Mouse (Mus musculus) liver, embryonic 14 days (tissue): ENCODE results near the gene Efcab5. TPM values are rescaled to one million over a fixed set of nuclear protein-coding genes. Genes with fewer than 3 reads are reported as not detected.

Experiments used
- polyA plus RNA-seq: library from polyadenylated mRNA; depleted of rRNA; stranded (reverse); fragments of >200 nt; gene quantifications from 2 replicates; pipeline ENCODE4 v1.2.3, GENCODE M21; 2012; rRNA removed

The Efcab5 gene
- polyA plus RNA-seq: 0.24 and 0.35 TPM in 2 replicates

GRCm38 (mm10) chr11:77188868-77189267 is at the start of gene Efcab5:
TSS of gene Efcab5 (minus strand) at chr11:77188968.

GRCm38 (mm10) chr11:77215951-77216760 is 27.4 kb upstream of the Efcab5 start, which contains the start of gene Ssh2:
TSS of gene Ssh2 (plus strand) at chr11:77216287.

GRCm38 (mm10) chr11:77078273-77079134 is 110.3 kb downstream of the Efcab5 start, which contains the start of gene Nsrp1:
TSS of gene Nsrp1 (minus strand) at chr11:77078435.

Other genes with a start within 250 kb of the Efcab5 start
- 2.5 and 3.0 TPM in 2 replicates for gene Slc6a4, start 190.4 kb downstream of the Efcab5 start, polyA plus RNA-seq
- 4.2 and 5.0 TPM in 2 replicates for gene Nsrp1, start 110.5 kb downstream of the Efcab5 start, polyA plus RNA-seq
- gene Ssh2, start 27.3 kb upstream of the Efcab5 start, polyA plus RNA-seq: 2.7 and 2.9 TPM in 2 replicates